Mouse (Mus musculus) erythroid progenitor cell, adult 5-6 weeks (primary cell): Measurements from ENCODE around the gene Eno3. TPM values are rescaled to one million over a fixed set of nuclear protein-coding genes. Genes with fewer than 3 reads are reported as not detected.

Experiments used
- ATAC-seq: replicated peaks from 2 replicates; pipeline ENCODE4 v1.8.0; 2016; ENCODE audit warnings: moderate number of reproducible peaks, mild to moderate bottlenecking, moderate TSS enrichment, inconsistent platforms; ENCODE audit not compliant: poor library complexity, low FRiP score, severe bottlenecking
- total RNA-seq, 2 experiments: library from RNA; stranded (forward) in 1 of 2; stranded (reverse) in 1 of 2; fragments of 150-400 nt in 1 of 2; fragments of 186-747, 209-891 nt in 1 of 2; gene quantifications; 2 replicates each; pipeline versions ENCODE4 v1.2.3 to v1.2.4; 2015 to 2017; ENCODE audit warnings: low replicate concordance in 2 of 2

The Eno3 gene
- total RNA-seq, 2 experiments from 2014 or later, result 5.4 to 11.0 TPM

DNA sequence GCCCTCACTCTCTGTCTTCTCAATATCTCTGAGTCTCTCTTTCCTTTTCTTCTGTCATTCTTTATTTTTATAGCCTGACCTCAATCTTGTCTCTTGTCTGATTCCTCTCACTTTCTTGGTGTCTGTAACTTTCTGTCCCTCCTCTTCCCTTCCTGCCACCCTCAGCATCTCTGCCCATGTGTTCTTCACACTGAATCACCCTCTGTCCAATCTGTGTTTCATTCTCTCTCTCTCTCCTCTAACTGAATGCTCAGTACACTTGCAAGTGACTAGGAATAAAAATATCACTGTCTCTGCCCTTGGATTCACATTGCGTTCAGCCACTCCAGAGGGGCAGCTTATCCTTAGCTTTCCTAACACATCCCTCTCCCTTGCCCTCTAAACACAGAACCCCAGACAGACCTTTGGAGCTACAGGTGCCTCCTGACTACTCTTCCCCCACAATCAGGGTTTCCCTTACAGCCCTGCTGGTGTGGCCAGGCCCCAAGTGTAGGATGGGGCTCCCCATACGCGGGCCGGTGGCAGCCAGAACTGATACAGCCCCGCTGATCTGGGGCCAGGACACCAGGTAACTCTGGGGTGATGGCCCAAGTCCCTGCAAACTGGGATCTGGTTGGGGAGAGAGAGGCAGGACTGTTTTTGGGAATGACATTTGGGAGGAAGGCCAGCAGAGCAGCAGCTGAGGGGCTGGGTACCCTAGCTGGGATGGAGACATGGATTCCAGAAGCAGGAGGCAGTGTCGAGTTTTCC lies 45.2 kb downstream of the Eno3 start:
- ATAC-seq, result no peak

DNA sequence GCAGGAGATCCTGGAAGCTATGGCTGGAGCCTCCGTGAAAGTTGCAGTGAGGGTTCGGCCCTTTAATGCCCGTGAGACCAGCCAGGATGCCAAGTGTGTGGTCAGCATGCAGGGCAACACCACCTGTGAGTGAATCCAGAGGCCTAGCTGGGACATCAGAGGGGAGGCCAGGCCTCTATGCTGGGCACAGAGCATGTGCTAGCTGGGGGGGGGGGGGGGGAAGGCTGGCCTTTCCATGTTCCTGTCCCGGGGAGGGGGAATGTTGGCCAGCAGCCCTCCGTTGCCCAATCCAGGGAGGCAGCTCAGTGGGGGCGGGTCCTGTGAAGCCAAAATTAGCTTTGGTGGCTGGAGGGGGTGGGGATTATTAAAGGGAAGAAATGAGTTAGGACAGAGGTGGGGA lies 45.8 kb downstream of the Eno3 start:
- ATAC-seq, result no peak

DNA sequence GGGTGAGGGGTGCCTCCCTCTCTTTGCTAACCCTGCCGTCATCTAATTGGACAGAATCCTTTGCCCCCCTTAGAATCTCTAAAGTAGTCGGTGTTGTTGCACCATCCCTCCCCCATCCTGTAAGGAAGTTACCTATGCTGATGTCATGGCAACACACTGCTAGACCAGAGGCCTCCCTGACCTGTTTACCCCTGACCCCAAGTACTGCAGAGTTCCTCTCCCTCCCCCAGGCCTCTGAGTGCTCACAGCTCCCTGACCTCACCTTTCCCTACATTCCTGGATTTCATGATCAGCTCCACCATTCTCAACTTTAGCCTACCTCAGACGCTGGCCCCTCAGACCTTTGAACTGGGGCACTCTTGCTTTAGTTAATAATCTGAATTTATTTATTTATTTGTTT lies 49.1 kb downstream of the Eno3 start:
- ATAC-seq, result no peak

DNA sequence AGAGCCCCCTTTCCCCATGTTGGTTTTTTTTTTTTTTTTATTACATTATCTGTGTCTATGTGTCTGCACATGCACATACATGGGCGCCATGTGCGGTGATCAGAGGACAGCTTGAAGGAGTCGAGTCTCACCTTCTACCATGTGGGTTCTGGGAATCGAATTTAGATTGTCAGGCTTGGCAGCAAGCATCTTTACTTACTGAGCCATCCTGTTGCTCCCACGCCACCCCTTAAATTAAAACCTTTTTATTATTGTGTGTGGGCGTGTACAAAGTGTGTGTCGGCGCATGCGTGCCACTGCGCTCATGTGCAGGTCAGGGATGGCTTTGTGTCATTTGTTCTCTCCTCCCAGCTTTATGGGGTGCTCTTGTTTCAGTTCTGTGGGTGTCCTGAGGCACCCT lies 54.0 kb downstream of the Eno3 start:
- ATAC-seq, result no peak

Other genes starting within 250 kb of the Eno3 start
- 3.2 and 8.4 TPM in 2 replicates for gene Pelp1, start 247.2 kb upstream of the Eno3 start, total RNA-seq (2015; ENCODE audit: low replicate concordance)
- 3.1 and 3.8 TPM in 2 replicates for gene Pelp1, start 247.2 kb upstream of the Eno3 start, total RNA-seq (2017; ENCODE audit: low replicate concordance)
- 30.6 and 51.2 TPM in 2 replicates for gene Arrb2, start 224.6 kb upstream of the Eno3 start, total RNA-seq (2015; ENCODE audit: low replicate concordance)
- 27.9 and 33.4 TPM in 2 replicates for gene Arrb2, start 224.6 kb upstream of the Eno3 start, total RNA-seq (2017; ENCODE audit: low replicate concordance)
- gene Med11, start 205.3 kb upstream of the Eno3 start, total RNA-seq (2015; ENCODE audit: low replicate concordance), result 11.9 and 18.0 TPM in 2 replicates
- 6.4 and 31.5 TPM in 2 replicates for gene Med11, start 205.3 kb upstream of the Eno3 start, total RNA-seq (2017; ENCODE audit: low replicate concordance)
- not detected in 2 replicates for gene Zmynd15, start 197.8 kb upstream of the Eno3 start, total RNA-seq (2015; ENCODE audit: low replicate concordance)
- not detected in 2 replicates for gene Zmynd15, start 197.8 kb upstream of the Eno3 start, total RNA-seq (2017; ENCODE audit: low replicate concordance)
- gene Cxcl16, start 197.2 kb upstream of the Eno3 start, total RNA-seq (2015; ENCODE audit: low replicate concordance), result not detected in 2 replicates
- not detected in 2 replicates for gene Cxcl16, start 197.2 kb upstream of the Eno3 start, total RNA-seq (2017; ENCODE audit: low replicate concordance)
- not detected in 2 replicates for gene Tm4sf5, start 152.0 kb upstream of the Eno3 start, total RNA-seq (2015; ENCODE audit: low replicate concordance)
- not detected in 2 replicates for gene Tm4sf5, start 152.0 kb upstream of the Eno3 start, total RNA-seq (2017; ENCODE audit: low replicate concordance)
- not detected in 2 replicates for gene Vmo1, start 142.6 kb upstream of the Eno3 start, total RNA-seq (2015; ENCODE audit: low replicate concordance)
- gene Vmo1, start 142.6 kb upstream of the Eno3 start, total RNA-seq (2017; ENCODE audit: low replicate concordance), result not detected in 2 replicates
- gene Gltpd2, start 138.0 kb upstream of the Eno3 start, total RNA-seq (2015; ENCODE audit: low replicate concordance), result not detected in 2 replicates
- not detected in 2 replicates for gene Gltpd2, start 138.0 kb upstream of the Eno3 start, total RNA-seq (2017; ENCODE audit: low replicate concordance)
- gene Psmb6, start 131.8 kb upstream of the Eno3 start, total RNA-seq (2015; ENCODE audit: low replicate concordance), result 40.2 and 49.0 TPM in 2 replicates
- gene Psmb6, start 131.8 kb upstream of the Eno3 start, total RNA-seq (2017; ENCODE audit: low replicate concordance), result 52.0 and 74.6 TPM in 2 replicates
- not detected in 2 replicates for gene Gm40193, start 124.3 kb upstream of the Eno3 start, total RNA-seq (2015; ENCODE audit: low replicate concordance)
- not detected in 2 replicates for gene Gm40193, start 124.3 kb upstream of the Eno3 start, total RNA-seq (2017; ENCODE audit: low replicate concordance)
- not detected in 2 replicates for gene Pld2, start 117.1 kb upstream of the Eno3 start, total RNA-seq (2015; ENCODE audit: low replicate concordance)
- 0.23 and 0.64 TPM in 2 replicates for gene Pld2, start 117.1 kb upstream of the Eno3 start, total RNA-seq (2017; ENCODE audit: low replicate concordance)
- 4.6 and 6.8 TPM in 2 replicates for gene Mink1, start 94.3 kb upstream of the Eno3 start, total RNA-seq (2015; ENCODE audit: low replicate concordance)
- gene Mink1, start 94.3 kb upstream of the Eno3 start, total RNA-seq (2017; ENCODE audit: low replicate concordance), result 2.8 and 4.5 TPM in 2 replicates
- gene 4930544D05Rik, start 41.4 kb upstream of the Eno3 start, total RNA-seq (2015; ENCODE audit: low replicate concordance), result not detected in 2 replicates
- not detected in 2 replicates for gene 4930544D05Rik, start 41.4 kb upstream of the Eno3 start, total RNA-seq (2017; ENCODE audit: low replicate concordance)
- not detected in 2 replicates for gene Chrne, start 38.0 kb upstream of the Eno3 start, total RNA-seq (2015; ENCODE audit: low replicate concordance)
- not detected in 2 replicates for gene Chrne, start 38.0 kb upstream of the Eno3 start, total RNA-seq (2017; ENCODE audit: low replicate concordance)
- 2.5 and 8.0 TPM in 2 replicates for gene Gp1ba, start 18.1 kb upstream of the Eno3 start, total RNA-seq (2015; ENCODE audit: low replicate concordance)
- gene Gp1ba, start 18.1 kb upstream of the Eno3 start, total RNA-seq (2017; ENCODE audit: low replicate concordance), result 1.1 TPM in 1 of 2 replicates, not detected in the other
- gene Rnf167, start 10.0 kb upstream of the Eno3 start, total RNA-seq (2015; ENCODE audit: low replicate concordance), result 134 and 213 TPM in 2 replicates
- gene Rnf167, start 10.0 kb upstream of the Eno3 start, total RNA-seq (2017; ENCODE audit: low replicate concordance), result 115 and 117 TPM in 2 replicates
- gene Slc25a11, start 9.7 kb upstream of the Eno3 start, total RNA-seq (2015; ENCODE audit: low replicate concordance), result 24.9 and 26.0 TPM in 2 replicates
- 21.9 and 23.6 TPM in 2 replicates for gene Slc25a11, start 9.7 kb upstream of the Eno3 start, total RNA-seq (2017; ENCODE audit: low replicate concordance)
- gene Pfn1, start 2.6 kb upstream of the Eno3 start, total RNA-seq (2015; ENCODE audit: low replicate concordance), result 529 and 614 TPM in 2 replicates
- 132 and 200 TPM in 2 replicates for gene Pfn1, start 2.6 kb upstream of the Eno3 start, total RNA-seq (2017; ENCODE audit: low replicate concordance)
- 36.9 and 38.6 TPM in 2 replicates for gene Spag7, start 12.2 kb downstream of the Eno3 start, total RNA-seq (2015; ENCODE audit: low replicate concordance)
- gene Spag7, start 12.2 kb downstream of the Eno3 start, total RNA-seq (2017; ENCODE audit: low replicate concordance), result 11.1 and 38.0 TPM in 2 replicates
- 4.7 and 17.6 TPM in 2 replicates for gene Camta2, start 30.9 kb downstream of the Eno3 start, total RNA-seq (2015; ENCODE audit: low replicate concordance)
- 0.45 and 0.90 TPM in 2 replicates for gene Camta2, start 30.9 kb downstream of the Eno3 start, total RNA-seq (2017; ENCODE audit: low replicate concordance)
- gene Inca1, start 43.0 kb downstream of the Eno3 start, total RNA-seq (2015; ENCODE audit: low replicate concordance), result not detected in 2 replicates
- gene Inca1, start 43.0 kb downstream of the Eno3 start, total RNA-seq (2017; ENCODE audit: low replicate concordance), result not detected in 2 replicates
- 1.1 and 1.7 TPM in 2 replicates for gene Kif1c, start 43.3 kb downstream of the Eno3 start, total RNA-seq (2015; ENCODE audit: low replicate concordance)
- gene Kif1c, start 43.3 kb downstream of the Eno3 start, total RNA-seq (2017; ENCODE audit: low replicate concordance), result 2.7 and 3.6 TPM in 2 replicates
- 1.8 TPM in 1 of 2 replicates, not detected in the other for gene Zfp3, start 107.0 kb downstream of the Eno3 start, total RNA-seq (2015; ENCODE audit: low replicate concordance)
- 0.30 and 0.90 TPM in 2 replicates for gene Zfp3, start 107.0 kb downstream of the Eno3 start, total RNA-seq (2017; ENCODE audit: low replicate concordance)
- not detected in 2 replicates for gene Scimp, start 155.4 kb downstream of the Eno3 start, total RNA-seq (2015; ENCODE audit: low replicate concordance)
- not detected in 2 replicates for gene Scimp, start 155.4 kb downstream of the Eno3 start, total RNA-seq (2017; ENCODE audit: low replicate concordance)
- gene Rabep1, start 187.6 kb downstream of the Eno3 start, total RNA-seq (2015; ENCODE audit: low replicate concordance), result 6.5 and 8.0 TPM in 2 replicates
- 20.9 and 23.0 TPM in 2 replicates for gene Rabep1, start 187.6 kb downstream of the Eno3 start, total RNA-seq (2017; ENCODE audit: low replicate concordance)